Mouse (Mus musculus) ES-E14 (cell line): ENCODE measurements at regions not wholly inside any gene's neighbourhood (a gene's known extent, or its start where the extent isn't known, plus 50 kb on each side); places are given as distances from the start of the nearest gene placed in this dataset.

Experiments used
- CHD2 ChIP-seq: IDR thresholded peaks from 2 replicates; pipeline ENCODE4 v1.6.1; 2014; ENCODE audit warnings: mild to moderate bottlenecking, low read depth, low read length, inconsistent platforms
- HCFC1 ChIP-seq: IDR thresholded peaks from 2 replicates; pipeline ENCODE4 v1.6.1; 2012; ENCODE audit warnings: low read length, inconsistent platforms, borderline replicate concordance; ENCODE audit not compliant: insufficient read depth
- ZC3H11A ChIP-seq: IDR thresholded peaks from 2 replicates; pipeline ENCODE4 v1.6.1; 2012; ENCODE audit warnings: low read depth, mild to moderate bottlenecking, inconsistent platforms, low read length, borderline replicate concordance
- ZNF384 ChIP-seq: IDR thresholded peaks from 2 replicates; pipeline ENCODE4 v1.6.1; 2012; ENCODE audit warnings: low read depth, low read length, inconsistent platforms

- TF ChIP-seq ZNF384 (no peak), ZC3H11A (no peak), CHD2 (no peak), HCFC1 (no peak)
These were observed 118.0 kb downstream of the Psat1 start for GRCm38 (mm10) chr19:15829158-15829557.
